Mouse (Mus musculus): Measurements from ENCODE around the gene Slc27a3. TPM values are rescaled to one million over a fixed set of nuclear protein-coding genes. Genes with fewer than 3 reads are reported as not detected.
"Not testable (repeated sequence)": the region's sequence is repeated elsewhere in the genome, so short reads cannot be mapped to it uniquely, and the experiment has no call there.

Slc27a3 gene
- total RNA-seq, 2 experiments from 2014 or later = 13.7 to 17.1 TPM

- DNase-seq (ENCODE audit: extremely low spot score in 1 of 2, low spot score in 1 of 2) = no peak
Observed at GRCm38 (mm10) chr3:90359230-90359629, 30.5 kb downstream of the Slc27a3 start.

- DNase-seq (ENCODE audit: extremely low spot score in 1 of 2, low spot score in 1 of 2) = no peak
Observed at GRCm38 (mm10) chr3:90357959-90358358, 31.8 kb downstream of the Slc27a3 start.

GRCm38 (mm10) chr3:90347847-90348246, 41.9 kb downstream of the Slc27a3 start:
- DNase-seq (ENCODE audit: extremely low spot score in 1 of 2, low spot score in 1 of 2) = no peak

- not testable (repeated sequence) for DNase-seq (ENCODE audit: extremely low spot score in 1 of 2, low spot score in 1 of 2)
Observed at GRCm38 (mm10) chr3:90342853-90343252, 46.9 kb downstream of the Slc27a3 start.

DNA sequence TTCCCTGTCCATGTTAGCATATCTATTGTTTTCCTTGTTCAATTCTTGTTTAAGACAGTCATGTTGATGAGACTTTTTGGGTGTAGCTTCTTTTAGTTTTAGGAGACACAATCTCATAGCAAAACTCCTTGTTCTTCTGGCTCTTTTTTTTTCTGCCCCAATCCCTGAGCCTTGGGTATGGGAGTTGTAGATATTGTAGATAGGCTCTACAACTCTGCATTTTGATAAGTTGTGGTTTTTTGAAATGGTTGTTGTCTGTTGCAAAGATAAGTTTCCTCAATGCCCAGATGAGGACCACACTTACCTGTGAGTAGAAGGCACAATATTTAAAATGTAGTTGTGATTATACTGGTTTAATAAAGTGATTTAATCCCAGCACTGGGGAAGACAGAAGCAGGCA, 49.6 kb downstream of the Slc27a3 start:
- DNase-seq (ENCODE audit: extremely low spot score in 1 of 2, low spot score in 1 of 2) = no peak

- no peak for DNase-seq (ENCODE audit: extremely low spot score in 1 of 2, low spot score in 1 of 2)
Observed at GRCm38 (mm10) chr3:90338190-90338589, 51.5 kb downstream of the Slc27a3 start.

- no peak for DNase-seq (ENCODE audit: extremely low spot score in 1 of 2, low spot score in 1 of 2)
Observed at GRCm38 (mm10) chr3:90335517-90335916, 54.2 kb downstream of the Slc27a3 start.

Other genes starting within 250 kb of the Slc27a3 start
- 100 to 1,000 TPM; 806 to 871 TPM for gene Rps27, start 176.3 kb downstream of the Slc27a3 start, total RNA-seq (2021)
- gene Rab13, start 176.2 kb downstream of the Slc27a3 start, total RNA-seq (2021) = 1 to 10 TPM; 7.5 to 8.9 TPM
- gene Jtb, start 158.3 kb downstream of the Slc27a3 start, total RNA-seq (2021) = 10 to 100 TPM; 42.4 to 43.4 TPM
- gene Creb3l4, start 146.4 kb downstream of the Slc27a3 start, total RNA-seq (2021) = not detected
- gene Slc39a1, start 141.8 kb downstream of the Slc27a3 start, total RNA-seq (2021) = 10 to 100 TPM; 49.9 to 51.1 TPM
- gene Crtc2, start 135.8 kb downstream of the Slc27a3 start, total RNA-seq (2021) = 10 to 100 TPM; 27.9 to 39.0 TPM
- gene Dennd4b, start 124.8 kb downstream of the Slc27a3 start, total RNA-seq (2021) = 10 to 100 TPM; 31.6 to 34.1 TPM
- gene Gatad2b, start 96.8 kb downstream of the Slc27a3 start, total RNA-seq (2021) = 100 to 1,000 TPM in 1 of 2 experiments, 10 to 100 TPM in 1; 90.0 to 112 TPM
- gene Ints3, start 43.7 kb upstream of the Slc27a3 start, total RNA-seq (2021) = 10 to 100 TPM; 69.1 to 70.6 TPM
- 1 to 10 TPM; 4.7 to 5.0 TPM for gene Npr1, start 75.9 kb upstream of the Slc27a3 start, total RNA-seq (2021)
- 10 to 100 TPM; 81.2 to 87.4 TPM for gene Ilf2, start 86.2 kb upstream of the Slc27a3 start, total RNA-seq (2021)
- 10 to 100 TPM; 49.8 to 53.4 TPM for gene Snapin, start 101.1 kb upstream of the Slc27a3 start, total RNA-seq (2021)
- gene Chtop, start 119.6 kb upstream of the Slc27a3 start, total RNA-seq (2021) = 100 to 1,000 TPM; 159 to 166 TPM
- 100 to 1,000 TPM in 1 of 2 experiments, 10 to 100 TPM in 1; 92.6 to 106 TPM for gene S100a1, start 124.5 kb upstream of the Slc27a3 start, total RNA-seq (2021)
- 10 to 100 TPM; 22.6 to 27.6 TPM for gene S100a13, start 124.5 kb upstream of the Slc27a3 start, total RNA-seq (2021)
- under 1 TPM; 0.39 to 0.42 TPM for gene S100a14, start 136.9 kb upstream of the Slc27a3 start, total RNA-seq (2021)
- gene S100a16, start 147.3 kb upstream of the Slc27a3 start, total RNA-seq (2021) = 100 to 1,000 TPM; 101 to 107 TPM
- 1 to 10 TPM; 1.9 to 2.1 TPM for gene S100a3, start 170.6 kb upstream of the Slc27a3 start, total RNA-seq (2021)
- gene S100a2, start 200.3 kb upstream of the Slc27a3 start, total RNA-seq (2021) = not detected
- not detected for gene Gm42674, start 212.0 kb upstream of the Slc27a3 start, total RNA-seq (2021)
- gene S100a4, start 213.8 kb upstream of the Slc27a3 start, total RNA-seq (2021) = 1 to 10 TPM; 4.1 to 6.5 TPM
- gene S100a5, start 218.6 kb upstream of the Slc27a3 start, total RNA-seq (2021) = not detected
- 10 to 100 TPM; 23.1 to 24.9 TPM for gene S100a6, start 222.9 kb upstream of the Slc27a3 start, total RNA-seq (2021)

All from layer of hippocampus, postnatal 25 days (tissue).